Mouse (Mus musculus) forebrain, embryonic 13.5 days (tissue): ENCODE measurements at regions not wholly inside any gene's neighbourhood (a gene's known extent, or its start where the extent isn't known, plus 50 kb on each side); places are given as distances from the start of the nearest gene placed in this dataset.
"Not testable (repeated sequence)": the region's sequence is repeated elsewhere in the genome, so short reads cannot be mapped to it uniquely, and the experiment has no call there.

ENCODE experiments used
- ATAC-seq: fragments of 200-750 bp; cut with Nextera tagmentation; 2 replicates; pipeline ENCODE4 v1.8.0; 2017
- H3K27ac ChIP-seq: fragments of 300-500 bp; sonication (generic); 2 replicates; pipeline ENCODE4 v1.5.1; 2015; ENCODE audit warnings: inconsistent platforms, mild to moderate bottlenecking, moderate library complexity
- H3K27me3 ChIP-seq: fragments of 300-500 bp; sonication (generic); 2 replicates; pipeline ENCODE4 v1.6.1; 2015; ENCODE audit warnings: mild to moderate bottlenecking, inconsistent platforms
- H3K36me3 ChIP-seq: fragments of 300-500 bp; sonication (generic); 2 replicates; pipeline ENCODE4 v1.6.1; 2015; ENCODE audit warnings: mild to moderate bottlenecking, inconsistent platforms; ENCODE audit not compliant: poor library complexity, severe bottlenecking
- H3K4me1 ChIP-seq: fragments of 300-500 bp; sonication (generic); 2 replicates; pipeline ENCODE4 v1.6.1; 2015; ENCODE audit warnings: inconsistent platforms
- H3K4me2 ChIP-seq: fragments of 300-500 bp; sonication (generic); 2 replicates; pipeline ENCODE4 v1.6.1; 2015; ENCODE audit warnings: inconsistent platforms, mild to moderate bottlenecking, moderate library complexity
- H3K4me3 ChIP-seq: fragments of 300-500 bp; sonication (generic); 2 replicates; pipeline ENCODE4 v1.5.1; 2015; ENCODE audit warnings: mild to moderate bottlenecking, inconsistent platforms
- H3K9ac ChIP-seq: fragments of 300-500 bp; sonication (generic); 2 replicates; pipeline ENCODE4 v1.6.1; 2015; ENCODE audit warnings: mild to moderate bottlenecking, inconsistent platforms
- H3K9me3 ChIP-seq: fragments of 300-500 bp; sonication (generic); replicated peaks from 2 replicates; pipeline ENCODE4 v1.6.1; 2016; ENCODE audit warnings: inconsistent platforms
- WGBS: fragments of 180-500 bp; shearing (Covaris S2); methylation state at CpG from one replicate; pipeline ENCODE4 v1.1.7; 2015; 5-methylcytosine and 5-hydroxymethylcytosine counted together

DNA sequence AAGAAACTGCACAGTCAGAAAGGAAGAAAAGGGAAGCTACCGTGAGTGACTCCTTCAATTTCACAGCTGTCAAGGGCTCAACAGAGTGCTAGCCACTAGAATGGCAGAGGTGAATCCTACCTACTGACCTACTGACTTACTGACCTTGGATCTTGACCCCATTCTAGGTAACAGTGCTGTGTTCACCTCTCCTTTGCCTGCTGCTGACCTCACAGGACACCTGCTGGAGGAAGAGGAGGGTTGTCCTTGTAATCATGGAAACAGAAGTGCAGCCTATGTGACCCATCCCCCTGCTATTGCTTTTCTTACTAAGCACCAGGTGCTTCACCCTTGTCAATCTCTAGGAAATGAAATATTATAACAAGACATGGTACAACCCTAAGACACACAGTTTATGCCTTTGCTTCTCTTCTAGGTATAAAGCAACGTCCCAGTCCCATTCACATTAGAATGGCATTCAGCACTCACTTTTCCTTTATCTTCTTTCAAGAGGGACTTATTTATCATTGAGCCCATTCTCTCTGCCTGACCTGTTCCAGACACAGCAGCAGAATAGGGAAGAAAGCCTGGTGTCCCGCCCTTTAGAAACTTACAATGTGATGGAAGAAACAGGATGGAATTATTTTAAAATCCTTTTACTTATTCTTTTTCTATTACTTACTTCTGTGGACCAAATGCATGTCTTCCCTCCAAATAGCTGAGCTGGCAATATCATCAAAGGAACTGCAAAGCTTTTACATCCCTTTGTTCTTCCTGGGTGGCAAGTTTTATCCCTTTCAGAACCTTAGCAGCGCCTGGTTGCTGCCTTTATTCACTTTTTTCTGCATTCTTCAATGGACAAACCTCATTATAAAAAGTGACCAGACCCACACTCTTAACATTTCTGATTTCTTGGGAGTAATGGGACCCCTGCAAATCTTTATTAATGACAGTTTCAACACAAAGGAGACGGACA is 176.5 kb downstream of the Alg10b start:
- Histone ChIP-seq H3K9ac (no peak overlapping the region), H3K4me1 (peaks cover 12% of the 10 kb centered on the region), H3K27me3 (no peaks in the 10 kb centered on the region), H3K4me3 (no peak overlapping the region), H3K27ac (no peak overlapping the region), H3K36me3 (no peaks in the 10 kb centered on the region), H3K4me2 (no peak overlapping the region), H3K9me3 (no peaks in the 10 kb centered on the region)
- 13% methylated on average over 5 of the region's 5 CpGs for WGBS
- ATAC-seq: no peak; the same call in 1 of the 2 replicates

DNA sequence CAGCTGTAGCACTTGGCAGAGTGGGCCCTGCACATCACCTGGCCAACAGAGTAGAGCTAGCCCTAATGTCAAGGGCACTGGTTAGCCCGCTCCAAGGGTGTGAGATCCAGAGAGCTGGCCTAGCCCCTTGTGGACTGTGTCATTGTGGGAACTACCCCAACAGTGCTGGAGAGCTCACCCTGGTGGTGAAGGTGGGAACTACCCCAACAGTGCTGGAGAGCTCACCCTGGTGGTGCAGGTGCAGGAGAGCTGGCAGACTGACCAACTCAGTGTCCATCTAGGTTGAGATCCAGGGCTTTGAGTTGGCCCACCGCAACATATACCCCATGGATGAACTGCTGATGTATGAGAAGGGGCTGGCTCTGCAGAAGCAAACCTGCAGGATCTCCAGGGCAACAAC is 196.7 kb downstream of the Alg10b start:
- Histone ChIP-seq H3K27me3 (no peaks in the 10 kb centered on the region), H3K9ac (no peak overlapping the region), H3K4me1 (no peaks in the 10 kb centered on the region), H3K4me3 (no peak overlapping the region), H3K36me3 (no peaks in the 10 kb centered on the region), H3K9me3 (no peaks in the 10 kb centered on the region), H3K27ac (no peak overlapping the region), H3K4me2 (no peak overlapping the region)
- no peak for ATAC-seq
- WGBS: 97% methylated on average over 2 of the region's 2 CpGs

DNA sequence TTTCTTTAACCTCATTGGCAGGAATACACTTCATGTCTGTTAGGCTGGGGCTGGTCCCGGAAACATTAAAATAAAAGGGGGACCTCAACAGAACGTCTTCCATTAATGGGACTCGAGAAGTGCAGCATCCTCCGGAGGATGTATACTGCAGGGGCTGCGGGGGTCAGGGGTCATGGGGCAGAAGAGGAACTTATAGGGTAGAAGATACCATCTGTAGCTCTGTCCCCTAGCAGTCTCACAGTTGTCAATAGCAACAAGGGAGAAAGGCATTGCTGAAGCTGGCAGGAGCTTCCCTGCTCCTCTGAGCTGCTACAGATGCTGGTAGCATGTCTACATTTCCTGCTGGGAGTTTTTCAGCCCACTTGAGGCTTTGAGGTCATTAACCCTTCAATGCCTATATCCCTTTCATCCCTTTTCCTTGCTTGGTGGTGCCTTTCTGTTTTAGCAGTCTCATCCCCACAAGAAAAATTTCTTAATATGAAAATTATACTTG is 198.1 kb downstream of the Alg10b start:
- H3K27ac ChIP-seq: no peak overlapping the region
- H3K4me3 ChIP-seq: no peak overlapping the region
- H3K36me3 ChIP-seq: no peaks in the 10 kb centered on the region
- ATAC-seq: no peak
- WGBS: 31% methylated on average over 5 of the region's 5 CpGs
- no peaks in the 10 kb centered on the region for H3K27me3 ChIP-seq
- no peak overlapping the region; the same call in 1 of the 2 replicates for H3K4me2 ChIP-seq
- no peak overlapping the region for H3K9ac ChIP-seq
- H3K4me1 ChIP-seq: no peaks in the 10 kb centered on the region
- H3K9me3 ChIP-seq: no peaks in the 10 kb centered on the region

DNA sequence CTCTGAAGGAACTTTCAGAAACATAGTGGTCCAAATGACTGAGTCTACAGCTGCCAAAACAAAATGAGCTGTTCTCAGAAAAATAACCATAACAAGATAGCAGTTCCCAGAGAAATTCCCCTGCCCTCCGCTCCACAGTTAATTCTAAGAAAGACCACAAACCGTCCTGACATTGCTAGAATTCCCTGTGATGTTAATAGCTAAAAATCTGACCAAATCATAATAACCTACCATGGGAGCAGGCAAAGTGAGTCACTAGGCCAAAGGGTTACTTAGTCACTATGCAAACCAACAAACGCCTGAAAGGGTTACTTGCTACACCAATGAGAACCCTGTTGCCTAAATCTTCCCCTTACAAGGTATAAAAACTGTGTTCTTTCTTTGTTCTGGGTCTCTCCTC is 206.9 kb downstream of the Alg10b start:
- H3K27me3 ChIP-seq, H3K36me3 ChIP-seq: not testable (repeated sequence)
- 94% methylated on average over 3 of the region's 3 CpGs for WGBS

DNA sequence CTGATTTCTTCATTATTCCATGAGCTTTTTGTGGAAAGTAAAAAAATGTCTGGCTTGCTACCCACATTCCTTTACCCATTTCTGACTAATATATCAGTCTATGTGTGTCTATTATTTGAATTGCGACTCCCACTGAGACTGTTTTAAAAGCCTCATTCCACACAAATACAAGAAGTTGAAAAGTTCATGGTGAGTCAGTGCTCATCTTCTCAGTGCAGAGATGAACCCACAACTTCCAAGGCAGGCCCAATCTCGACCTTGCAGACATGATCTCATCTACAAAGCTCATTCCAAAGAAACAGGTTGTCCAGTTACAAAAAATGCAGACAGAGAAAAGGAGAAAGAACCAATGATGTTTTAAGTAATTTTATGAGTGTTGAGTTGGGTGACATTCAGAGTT is 208.0 kb downstream of the Alg10b start:
- no peak overlapping the region for H3K4me3 ChIP-seq
- no peak for ATAC-seq
- no peaks in the 10 kb centered on the region for H3K9me3 ChIP-seq
- H3K36me3 ChIP-seq: no peaks in the 10 kb centered on the region
- no peak overlapping the region for H3K27ac ChIP-seq
- H3K4me2 ChIP-seq: no peak overlapping the region
- H3K9ac ChIP-seq: no peak overlapping the region
- WGBS: 69% methylated on average over 2 of the region's 2 CpGs
- H3K4me1 ChIP-seq: no peaks in the 10 kb centered on the region
- no peaks in the 10 kb centered on the region for H3K27me3 ChIP-seq

More for the DNA sequence above, 206.9 kb downstream of the Alg10b start:
- H3K9me3 ChIP-seq, H3K27ac ChIP-seq, H3K4me3 ChIP-seq, H3K4me1 ChIP-seq, ATAC-seq, H3K9ac ChIP-seq, H3K4me2 ChIP-seq: not testable (repeated sequence)

DNA sequence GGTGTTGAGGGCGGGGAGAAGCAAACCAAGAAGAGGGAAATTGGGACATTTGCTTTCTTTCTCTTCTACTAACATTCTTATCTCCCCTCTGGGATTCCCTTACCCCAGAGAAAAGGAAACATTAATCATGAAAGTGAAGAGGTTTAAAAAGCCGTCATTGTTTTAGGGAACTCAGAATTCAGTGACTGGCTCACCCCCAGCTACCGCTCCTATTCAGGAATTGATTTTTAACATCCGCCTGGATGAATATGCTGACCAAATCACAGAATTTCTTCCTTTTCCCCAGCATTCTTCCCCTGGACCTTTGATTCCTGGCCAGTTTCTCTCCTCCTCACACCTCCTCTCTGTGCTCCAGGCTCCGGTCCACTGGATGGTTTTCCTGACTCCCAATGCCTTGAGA is 211.2 kb downstream of the Alg10b start:
- Histone ChIP-seq H3K4me2 (no peak overlapping the region), H3K4me1 (no peaks in the 10 kb centered on the region), H3K27ac (no peak overlapping the region), H3K9ac (no peak overlapping the region), H3K4me3 (no peak overlapping the region), H3K27me3 (no peaks in the 10 kb centered on the region), H3K36me3 (no peaks in the 10 kb centered on the region), H3K9me3 (no peaks in the 10 kb centered on the region)
- WGBS: 66% methylated on average over 5 of the region's 5 CpGs
- no peak for ATAC-seq
